Mouse (Mus musculus): Measurements from ENCODE around the gene C2cd4a.
A peak's percentile ranks its signal among the peaks of the same experiment; 100 is the strongest.

DNA sequence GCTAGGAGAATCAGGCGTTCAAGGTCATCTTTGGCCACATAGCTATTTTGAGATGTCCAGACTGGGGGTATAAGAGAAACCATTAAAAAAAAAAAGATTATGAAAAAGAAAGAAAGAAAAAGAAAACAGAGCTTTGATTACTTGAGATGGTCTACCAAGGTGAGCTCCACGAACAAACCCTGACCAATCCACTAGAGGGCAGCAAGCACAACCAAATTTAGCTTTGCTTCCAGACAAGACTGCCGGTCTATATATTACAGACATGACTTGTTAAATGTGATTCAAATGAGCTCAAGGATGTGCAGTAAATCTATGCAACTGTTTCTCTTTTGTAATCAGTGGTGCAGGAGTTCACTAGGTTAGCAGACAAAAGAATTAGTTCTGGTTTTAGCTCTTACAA, 3.9 kb downstream of the C2cd4a start:
- TF ChIP-seq CTCF (IDR thresholded peaks at IDR 0.05; ENCODE audit: control insufficient read depth, insufficient read depth, insufficient read length) (peak; percentile 37), USF1 (IDR thresholded peaks at IDR 0.05; ENCODE audit: low read depth) (no peak), FOSL1 (IDR thresholded peaks at IDR 0.05; ENCODE audit: insufficient read depth, low read length, poor library complexity, severe bottlenecking) (no peak), MAX (IDR thresholded peaks at IDR 0.05) (no peak), MYOG (IDR thresholded peaks at IDR 0.05; ENCODE audit: control insufficient read depth, extremely low read depth, insufficient read length) (no peak), MYOD1 (IDR thresholded peaks at IDR 0.05; ENCODE audit: control insufficient read depth, insufficient read length, low read depth) (no peak)

Data from C2C12 (cell line).